Mouse (Mus musculus) heart, embryonic 12.5 days (tissue): ENCODE measurements around the gene Gm17018. TPM values are rescaled to one million over a fixed set of nuclear protein-coding genes. Genes with fewer than 3 reads are reported as not detected.

Source experiments
- ATAC-seq: fragments of 200-750 bp; cut with Nextera tagmentation; 2 replicates; pipeline ENCODE4 v1.8.0; 2017; ENCODE audit warnings: moderate TSS enrichment, moderate library complexity; ENCODE audit not compliant: insufficient number of reproducible peaks, low FRiP score
- H3K27ac ChIP-seq: fragments of 300-500 bp; sonication (generic); 2 replicates; pipeline ENCODE4 v1.5.1; 2016; ENCODE audit warnings: mild to moderate bottlenecking, moderate library complexity; ENCODE audit not compliant: poor library complexity, severe bottlenecking
- H3K27me3 ChIP-seq: fragments of 300-500 bp; sonication (generic); replicated peaks from 2 replicates; pipeline ENCODE4 v1.6.1; 2016; ENCODE audit warnings: mild to moderate bottlenecking, moderate library complexity
- H3K36me3 ChIP-seq: fragments of 300-500 bp; sonication (generic); 2 replicates; pipeline ENCODE4 v1.6.1; 2016; ENCODE audit warnings: mild to moderate bottlenecking, moderate library complexity
- H3K4me1 ChIP-seq: fragments of 300-500 bp; sonication (generic); replicated peaks from 2 replicates; pipeline ENCODE4 v1.6.1; 2016; ENCODE audit warnings: mild to moderate bottlenecking
- H3K4me2 ChIP-seq: fragments of 300-500 bp; sonication (generic); 2 replicates; pipeline ENCODE4 v1.6.1; 2016; ENCODE audit warnings: mild to moderate bottlenecking, moderate library complexity
- H3K4me3 ChIP-seq: fragments of 300-500 bp; sonication (generic); 2 replicates; pipeline ENCODE4 v1.5.1; 2016; ENCODE audit warnings: mild to moderate bottlenecking
- H3K9ac ChIP-seq: fragments of 300-500 bp; sonication (generic); 2 replicates; pipeline ENCODE4 v1.6.1; 2016; ENCODE audit warnings: mild to moderate bottlenecking, moderate library complexity
- H3K9me3 ChIP-seq: fragments of 300-500 bp; sonication (generic); replicated peaks from 2 replicates; pipeline ENCODE4 v1.6.1; 2016; ENCODE audit warnings: mild to moderate bottlenecking, moderate library complexity
- WGBS: fragments of 180-500 bp; shearing (Covaris S2); methylation state at CpG from one replicate; pipeline ENCODE4 v1.1.7; 2016; 5-methylcytosine and 5-hydroxymethylcytosine counted together
- polyA plus RNA-seq: library from polyadenylated mRNA; unstranded; fragments of >200 nt; fragmentation: Nextera tagmentation; extraction: Ambion mirVana; gene quantifications from 2 replicates; pipeline ENCODE4 v1.2.1, GENCODE M21; 2016

Gm17018 gene
- 33.6 and 36.0 TPM in 2 replicates for polyA plus RNA-seq

- WGBS = under 1% methylated on average over 34 of the region's 35 CpGs
- H3K4me1 ChIP-seq = peaks cover 8% of the 10 kb centered on the region
- no peaks in the 10 kb centered on the region for H3K27me3 ChIP-seq
- peak within 1 kb of the TSS; percentile 82 for H3K4me2 ChIP-seq
- H3K4me3 ChIP-seq = peak within 1 kb of the TSS; percentile 82
- peak within 1 kb of the TSS; percentile 67; the same call in 1 of the 2 replicates for H3K27ac ChIP-seq
- ATAC-seq = peak; percentile 77
- H3K36me3 ChIP-seq = peaks cover 22% of the 10 kb centered on the region
- H3K9ac ChIP-seq = peak within 1 kb of the TSS; percentile 84
- no peaks in the 10 kb centered on the region for H3K9me3 ChIP-seq
These were observed at the start of gene Gm17018, which contains the start of gene Poll for GRCm38 (mm10) chr19:45560153-45560890. TSS of gene Gm17018 (plus strand) at chr19:45560615. TSS of gene Poll (minus strand) at chr19:45560531.

- peaks cover 14% of the 10 kb centered on the region for H3K4me1 ChIP-seq
- no peaks in the 10 kb centered on the region for H3K9me3 ChIP-seq
- no peak overlapping the region for H3K4me2 ChIP-seq
- H3K36me3 ChIP-seq = peaks cover 34% of the 10 kb centered on the region
- ATAC-seq = no peak
- H3K9ac ChIP-seq = no peak overlapping the region
- H3K4me3 ChIP-seq = no peak overlapping the region
- WGBS = 65% methylated on average over 3 of the region's 3 CpGs
- no peaks in the 10 kb centered on the region for H3K27me3 ChIP-seq
- no peak overlapping the region for H3K27ac ChIP-seq
These were observed 49.7 kb upstream of the Gm17018 start for GRCm38 (mm10) chr19:45510680-45511079.

- H3K36me3 ChIP-seq = peaks cover 41% of the 10 kb centered on the region
- H3K4me3 ChIP-seq = no peak overlapping the region
- H3K27ac ChIP-seq = no peak overlapping the region
- H3K27me3 ChIP-seq = no peaks in the 10 kb centered on the region
- no peak overlapping the region for H3K9ac ChIP-seq
- peaks cover 13% of the 10 kb centered on the region for H3K4me1 ChIP-seq
- WGBS = 88% methylated on average over 4 of the region's 4 CpGs
- no peak for ATAC-seq
- no peak overlapping the region for H3K4me2 ChIP-seq
- H3K9me3 ChIP-seq = no peaks in the 10 kb centered on the region
These were observed 49.0 kb upstream of the Gm17018 start for GRCm38 (mm10) chr19:45511406-45511805.

GRCm38 (mm10) chr19:45515341-45515740 is 45.1 kb upstream of the Gm17018 start:
- 90% methylated on average over 2 of the region's 2 CpGs for WGBS
- H3K36me3 ChIP-seq = peaks cover 74% of the 10 kb centered on the region

GRCm38 (mm10) chr19:45516264-45516663 is 44.2 kb upstream of the Gm17018 start:
- Histone ChIP-seq H3K9me3 (no peaks in the 10 kb centered on the region), H3K36me3 (peaks cover 84% of the 10 kb centered on the region), H3K4me1 (no peaks in the 10 kb centered on the region), H3K4me3 (no peak overlapping the region), H3K27ac (no peak overlapping the region), H3K9ac (no peak overlapping the region), H3K4me2 (no peak overlapping the region), H3K27me3 (no peaks in the 10 kb centered on the region)
- 93% methylated on average over 12 of the region's 12 CpGs for WGBS
- no peak for ATAC-seq

More at GRCm38 (mm10) chr19:45515341-45515740, 45.1 kb upstream of the Gm17018 start:
- no peaks in the 10 kb centered on the region for H3K27me3 ChIP-seq
- no peak overlapping the region for H3K4me2 ChIP-seq
- H3K4me3 ChIP-seq = no peak overlapping the region
- no peak for ATAC-seq
- H3K9me3 ChIP-seq = no peaks in the 10 kb centered on the region
- H3K4me1 ChIP-seq = no peaks in the 10 kb centered on the region
- no peak overlapping the region for H3K9ac ChIP-seq
- H3K27ac ChIP-seq = no peak overlapping the region

GRCm38 (mm10) chr19:45527382-45527781 is 33.0 kb upstream of the Gm17018 start:
- Histone ChIP-seq H3K27me3 (no peaks in the 10 kb centered on the region), H3K9me3 (no peaks in the 10 kb centered on the region), H3K9ac (no peak overlapping the region), H3K4me3 (no peak overlapping the region), H3K27ac (no peak overlapping the region), H3K4me2 (no peak overlapping the region), H3K4me1 (peaks cover 36% of the 10 kb centered on the region), H3K36me3 (peaks cover 61% of the 10 kb centered on the region)
- 75% methylated on average over 7 of the region's 7 CpGs for WGBS
- ATAC-seq = no peak

GRCm38 (mm10) chr19:45527931-45528534 is 32.4 kb upstream of the Gm17018 start:
- whole genome bisulfite sequencing = 89% methylated on average over 10 of the region's 10 CpGs

GRCm38 (mm10) chr19:45529294-45529693 is 31.1 kb upstream of the Gm17018 start:
- Histone ChIP-seq H3K27me3 (peaks cover 6% of the 10 kb centered on the region; the same call in 1 of the 2 replicates), H3K9ac (no peak overlapping the region), H3K9me3 (no peaks in the 10 kb centered on the region), H3K36me3 (peaks cover 45% of the 10 kb centered on the region), H3K4me3 (no peak overlapping the region), H3K4me1 (peaks cover 38% of the 10 kb centered on the region), H3K4me2 (no peak overlapping the region), H3K27ac (peak overlapping the region; percentile 66; the same call in 1 of the 2 replicates)
- ATAC-seq = no peak
- WGBS = 69% methylated on average over 5 of the region's 5 CpGs

More at GRCm38 (mm10) chr19:45527931-45528534, 32.4 kb upstream of the Gm17018 start:
- H3K9ac ChIP-seq = no peak overlapping the region
- H3K27ac ChIP-seq = no peak overlapping the region
- peaks cover 58% of the 10 kb centered on the region for H3K36me3 ChIP-seq
- H3K4me3 ChIP-seq = no peak overlapping the region
- ATAC-seq = no peak
- H3K4me1 ChIP-seq = peaks cover 38% of the 10 kb centered on the region
- no peak overlapping the region for H3K4me2 ChIP-seq
- no peaks in the 10 kb centered on the region for H3K9me3 ChIP-seq
- no peaks in the 10 kb centered on the region for H3K27me3 ChIP-seq

GRCm38 (mm10) chr19:45530200-45530995 is 30.0 kb upstream of the Gm17018 start:
- H3K4me1 ChIP-seq = peaks cover 38% of the 10 kb centered on the region
- no peak for ATAC-seq
- peaks cover 36% of the 10 kb centered on the region for H3K36me3 ChIP-seq
- WGBS = 56% methylated on average over 15 of the region's 15 CpGs
- no peaks in the 10 kb centered on the region for H3K9me3 ChIP-seq
- H3K27me3 ChIP-seq = peaks cover 15% of the 10 kb centered on the region
- no peak overlapping the region for H3K4me2 ChIP-seq
- H3K27ac ChIP-seq = peak overlapping the region; percentile 66
- peak overlapping the region; percentile 10; the same call in 1 of the 2 replicates for H3K9ac ChIP-seq
- H3K4me3 ChIP-seq = no peak overlapping the region

GRCm38 (mm10) chr19:45531554-45531953 is 28.9 kb upstream of the Gm17018 start:
- ATAC-seq = no peak
- Histone ChIP-seq H3K4me3 (no peak overlapping the region), H3K27me3 (peaks cover 27% of the 10 kb centered on the region), H3K9me3 (no peaks in the 10 kb centered on the region), H3K36me3 (peaks cover 32% of the 10 kb centered on the region), H3K27ac (peak overlapping the region; percentile 66), H3K4me1 (peaks cover 38% of the 10 kb centered on the region), H3K4me2 (no peak overlapping the region), H3K9ac (no peak overlapping the region)
- WGBS = 47% methylated on average over 6 of the region's 6 CpGs

- Histone ChIP-seq H3K4me3 (no peak overlapping the region), H3K4me2 (no peak overlapping the region), H3K4me1 (peaks cover 36% of the 10 kb centered on the region), H3K36me3 (peaks cover 11% of the 10 kb centered on the region), H3K27ac (no peak overlapping the region), H3K9ac (no peak overlapping the region), H3K9me3 (no peaks in the 10 kb centered on the region), H3K27me3 (peaks cover 46% of the 10 kb centered on the region)
- 62% methylated on average over 7 of the region's 7 CpGs for WGBS
- ATAC-seq = no peak
These were observed 26.8 kb upstream of the Gm17018 start for GRCm38 (mm10) chr19:45533617-45534016.
